Mouse (Mus musculus) megakaryocyte, embryonic 14.5 days (primary cell): ENCODE measurements around the gene Ank3.

Source experiments
- FLI1 ChIP-seq: IDR thresholded peaks from 2 replicates; pipeline ENCODE4 v1.6.1; 2012; ENCODE audit warnings: low read length, inconsistent platforms, mixed read lengths
- GATA1 ChIP-seq: IDR thresholded peaks from 3 replicates; pipeline ENCODE4 v1.6.1; 2012; ENCODE audit warnings: mixed read lengths, low read length, inconsistent platforms, borderline replicate concordance

DNA sequence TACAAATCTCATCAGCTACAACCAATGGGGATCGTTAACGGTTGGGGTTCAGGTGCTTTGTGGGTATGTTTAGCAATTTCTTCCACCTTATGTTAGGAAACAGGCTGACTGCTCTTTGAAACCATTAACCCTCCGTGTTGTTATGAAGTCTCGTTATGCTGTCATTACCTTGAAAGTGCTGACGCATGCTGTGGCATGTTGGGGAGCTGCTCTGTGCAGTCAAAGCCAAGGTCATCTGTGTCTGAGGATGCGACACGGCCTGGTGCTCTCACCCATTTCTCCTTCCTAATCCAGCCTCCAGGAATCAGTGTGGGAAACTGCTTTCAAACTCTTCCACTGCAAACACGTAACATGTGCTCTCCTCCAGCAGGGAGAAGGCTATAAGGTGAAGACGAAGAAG is 616.6 kb downstream of the Ank3 start:
- TF ChIP-seq GATA1 (no peak), FLI1 (no peak)
